11 mouse cellular contexts compared by ENCODE assay signal in genomic region chr17:56065715-56066114, GRCm38 (mm10). TPM values are rescaled to one million over a fixed set of nuclear protein-coding genes. Genes with fewer than 3 reads are reported as not detected.
DNase-seq lines count a peak whose midpoint lies in the region; ATAC-seq and TF ChIP-seq lines count a peak whose summit lies in the region.
"Not testable (repeated sequence)": the region's sequence is repeated elsewhere in the genome, so short reads cannot be mapped to it uniquely, and the experiment has no call there.
"Had no signal": no experiment of that assay in that cellular context is flagged by ENCODE, and none has a peak within 500 bp of the region (broad histone marks: within the 10 kb centered on the region; RNA-seq: fewer than 3 reads in every experiment).

No protein-coding gene starts in this region.

- peak; percentile 22 for TF ChIP-seq CTCF in heart, adult 2 months (IDR thresholded peaks at IDR 0.05)
- peak; percentile 32; the same call in 1 of the 2 replicates for TF ChIP-seq CTCF in intestine, postnatal 0 days (IDR thresholded peaks at IDR 0.05; ENCODE audit: low read depth)
- peak; percentile 20; the same call in 1 of the 2 replicates for TF ChIP-seq CTCF in left cerebral cortex, adult 2 months (IDR thresholded peaks at IDR 0.05)
- TF ChIP-seq CTCF in lung, embryonic 14.5 days (IDR thresholded peaks at IDR 0.05; ENCODE audit: low read depth) = 0 out of 2 replicates have a peak, but pooled peaks have one; percentile 15

- WGBS in heart, adult 2 months = 82% methylated on average over 6 of the region's 6 CpGs
- 82% methylated on average over 6 of the region's 6 CpGs for WGBS in intestine, postnatal 0 days
- WGBS in lung, embryonic 14.5 days = 78% methylated on average over 6 of the region's 6 CpGs
- 79% methylated on average over 6 of the region's 6 CpGs for WGBS in neural tube, embryonic 13.5 days

- not testable (repeated sequence) for H3K27ac ChIP-seq in ES-E14 (ENCODE audit: insufficient read depth, low read depth, low read length, poor library complexity, severe bottlenecking); heart, adult 2 months; intestine, postnatal 0 days (ENCODE audit: low read depth, low read length); left cerebral cortex, adult 2 months; lung, embryonic 14.5 days (ENCODE audit: low read depth); neural tube, embryonic 13.5 days (replicated peaks)

- DNase-seq in A20 (ENCODE audit: low read depth, low spot score) (peak; percentile 14), ZHBTc4 (ENCODE audit: low read depth, low spot score) (peak; percentile 38)
- DNase-seq in ES-E14 (ENCODE audit: low read depth, low spot score); heart, adult 2 months; left cerebral cortex, adult 2 months (ENCODE audit: extremely low spot score in 1 of 2, low spot score in 2 of 2); lung, embryonic 14.5 days: not testable (repeated sequence)

- in situ Hi-C loops in ES-E14 (cut with MboI; ENCODE audit: low sequenced_read_pairs in 2 of 2, unreplicated experiment in 2 of 2) = not testable (repeated sequence)

- not testable (repeated sequence) for ATAC-seq in intestine, postnatal 0 days; lung, embryonic 14.5 days (ENCODE audit: insufficient read depth)
- ATAC-seq in neural tube, embryonic 13.5 days (ENCODE audit: low read depth) = peak; percentile 9; the same call in 1 of the 2 replicates

- peaks cover 91% of the 10 kb centered on the region for H3K36me3 ChIP-seq in ES-E14 (ENCODE audit: control insufficient read depth, insufficient read depth, low read length, poor library complexity, severe bottlenecking)
- not testable (repeated sequence) for H3K36me3 ChIP-seq in heart, adult 2 months (ENCODE audit: control insufficient read depth, insufficient read depth, low read length)
- H3K36me3 ChIP-seq in intestine, postnatal 0 days (ENCODE audit: control insufficient read depth, insufficient read depth) = peaks cover 93% of the 10 kb centered on the region
- H3K36me3 ChIP-seq in lung, embryonic 14.5 days (ENCODE audit: insufficient read depth) = peaks cover 99% of the 10 kb centered on the region
- H3K36me3 ChIP-seq in neural tube, embryonic 13.5 days = peaks cover 96% of the 10 kb centered on the region

- H3K9me3 ChIP-seq in ES-E14 (ENCODE audit: control insufficient read depth, insufficient read depth, low read depth, low read length); intestine, postnatal 0 days (ENCODE audit: control insufficient read depth); lung, embryonic 14.5 days (ENCODE audit: low read depth, low read length); neural tube, embryonic 13.5 days: not testable (repeated sequence)

- H3K79me2 ChIP-seq in heart, adult 2 months (replicated peaks; ENCODE audit: control insufficient read depth, insufficient read depth, low read length) = not testable (repeated sequence)

- TF ChIP-seq EP300 in heart, adult 2 months (IDR thresholded peaks at IDR 0.05; ENCODE audit: insufficient read depth, low read depth, low read length) = not testable (repeated sequence)

- intact Hi-C loops in heart, adult 2 months (cut with DNase I); left cerebral cortex, adult 2 months (cut with DNase I): not testable (repeated sequence)

- TF ChIP-seq POLR2A in heart, adult 2 months (IDR thresholded peaks at IDR 0.05; ENCODE audit: insufficient read depth, low read depth, low read length) = not testable (repeated sequence)

- H3K4me1 ChIP-seq in ES-E14 (ENCODE audit: control insufficient read depth in 2 of 2, insufficient read depth in 2 of 2, low read length in 2 of 2, poor library complexity in 1 of 2); heart, adult 2 months (ENCODE audit: control insufficient read depth, insufficient read depth, low read length); intestine, postnatal 0 days (replicated peaks; ENCODE audit: control insufficient read depth, insufficient read depth, low read length); lung, embryonic 14.5 days (ENCODE audit: insufficient read depth); neural tube, embryonic 13.5 days (replicated peaks): not testable (repeated sequence)

- not testable (repeated sequence) for H3K27me3 ChIP-seq in heart, adult 2 months (ENCODE audit: control insufficient read depth, insufficient read depth, low read length); intestine, postnatal 0 days (replicated peaks; ENCODE audit: control insufficient read depth, insufficient read depth, low read length); lung, embryonic 14.5 days (ENCODE audit: insufficient read depth, low read length); neural tube, embryonic 13.5 days

- not testable (repeated sequence) for H3K4me2 ChIP-seq in intestine, postnatal 0 days (replicated peaks; ENCODE audit: low read depth); lung, embryonic 14.5 days; neural tube, embryonic 13.5 days

- H3K9ac ChIP-seq in ES-E14 (ENCODE audit: insufficient read depth, low read depth, low read length, poor library complexity, severe bottlenecking); heart, adult 2 months (ENCODE audit: low read depth, low read length); intestine, postnatal 0 days (ENCODE audit: low read depth, low read length); lung, embryonic 14.5 days; neural tube, embryonic 13.5 days: not testable (repeated sequence)

- H3K4me3 ChIP-seq in ES-E14 (ENCODE audit: insufficient read depth in 1 of 2, low read depth in 1 of 2, low read length in 2 of 2, poor library complexity in 1 of 2, severe bottlenecking in 1 of 2); heart, adult 2 months; intestine, postnatal 0 days (ENCODE audit: low read depth, low read length); left cerebral cortex, adult 2 months; lung, embryonic 14.5 days (ENCODE audit: low read depth, low read length); neural tube, embryonic 13.5 days: not testable (repeated sequence)

TF ChIP-seq in ES-E14, 5 proteins besides CTCF, POLR2A, EP300 and RAD21:
- peak; percentile 36; the same call in 1 of the 2 replicates for TF ChIP-seq ZNF384 (IDR thresholded peaks at IDR 0.05; ENCODE audit: low read depth, low read length)

RNA-seq across cellular contexts. Expression of gene Ubxn6, which starts 9.1 kb away (rescaled TPM):
- 34.8 and 38.8 TPM in 2 replicates for total RNA-seq in ES-E14 (2012; rRNA removed)
- 10 to 100 TPM; 47.6 to 53.5 TPM for total RNA-seq in heart, adult 2 months (2021)
- polyA plus RNA-seq in heart, adult 2 months (2012; rRNA removed) = 64.4 and 79.3 TPM in 2 replicates
- polyA plus RNA-seq in intestine, postnatal 0 days (2015; fragmentation: Nextera tagmentation; extraction: Ambion mirVana) = 42.5 and 47.7 TPM in 2 replicates
- total RNA-seq in left cerebral cortex, adult 2 months (2021) = 10 to 100 TPM; 91.2 to 98.3 TPM
- 30.5 and 31.3 TPM in 2 replicates for polyA plus RNA-seq in lung, embryonic 14.5 days (2014; fragmentation: Nextera tagmentation; extraction: Ambion mirVana)
- polyA plus RNA-seq in neural tube, embryonic 13.5 days (2015; fragmentation: Nextera tagmentation; extraction: Ambion mirVana) = 79.6 and 91.4 TPM in 2 replicates

RNA-seq across cellular contexts. Expression of gene Hdgfl2, which starts 13.7 kb away (rescaled TPM):
- total RNA-seq in ES-E14 (2012; rRNA removed) = 165 and 204 TPM in 2 replicates
- total RNA-seq in heart, adult 2 months (2021) = 10 to 100 TPM; 32.5 to 35.0 TPM
- 30.2 and 31.5 TPM in 2 replicates for polyA plus RNA-seq in heart, adult 2 months (2012; rRNA removed)
- 25.9 and 33.6 TPM in 2 replicates for polyA plus RNA-seq in intestine, postnatal 0 days (2015; fragmentation: Nextera tagmentation; extraction: Ambion mirVana)
- 100 to 1,000 TPM; 102 to 109 TPM for total RNA-seq in left cerebral cortex, adult 2 months (2021)
- 96.2 and 111 TPM in 2 replicates for polyA plus RNA-seq in lung, embryonic 14.5 days (2014; fragmentation: Nextera tagmentation; extraction: Ambion mirVana)
- 140 and 150 TPM in 2 replicates for polyA plus RNA-seq in neural tube, embryonic 13.5 days (2015; fragmentation: Nextera tagmentation; extraction: Ambion mirVana)

RNA-seq across cellular contexts. Expression of gene Chaf1a, which starts 25.5 kb away (rescaled TPM):
- 48.3 and 57.9 TPM in 2 replicates for total RNA-seq in ES-E14 (2012; rRNA removed)
- 1 to 10 TPM in 1 of 2 experiments, under 1 TPM in 1; 0.99 to 1.3 TPM for total RNA-seq in heart, adult 2 months (2021)
- polyA plus RNA-seq in heart, adult 2 months (2012; rRNA removed) = 0.45 and 0.67 TPM in 2 replicates
- polyA plus RNA-seq in intestine, postnatal 0 days (2015; fragmentation: Nextera tagmentation; extraction: Ambion mirVana) = 4.8 and 5.2 TPM in 2 replicates
- total RNA-seq in left cerebral cortex, adult 2 months (2021) = 1 to 10 TPM; 1.6 to 2.0 TPM
- polyA plus RNA-seq in lung, embryonic 14.5 days (2014; fragmentation: Nextera tagmentation; extraction: Ambion mirVana) = 28.0 and 30.4 TPM in 2 replicates
- polyA plus RNA-seq in neural tube, embryonic 13.5 days (2015; fragmentation: Nextera tagmentation; extraction: Ambion mirVana) = 6.3 and 8.0 TPM in 2 replicates

RNA-seq across cellular contexts. Expression of gene Sh3gl1, which starts 29.3 kb away (rescaled TPM):
- 67.7 and 73.8 TPM in 2 replicates for total RNA-seq in ES-E14 (2012; rRNA removed)
- total RNA-seq in heart, adult 2 months (2021) = 10 to 100 TPM; 13.6 to 14.3 TPM
- polyA plus RNA-seq in heart, adult 2 months (2012; rRNA removed) = 26.4 and 27.4 TPM in 2 replicates
- polyA plus RNA-seq in intestine, postnatal 0 days (2015; fragmentation: Nextera tagmentation; extraction: Ambion mirVana) = 92.3 and 97.0 TPM in 2 replicates
- total RNA-seq in left cerebral cortex, adult 2 months (2021) = 10 to 100 TPM; 38.9 to 43.2 TPM
- 154 and 160 TPM in 2 replicates for polyA plus RNA-seq in lung, embryonic 14.5 days (2014; fragmentation: Nextera tagmentation; extraction: Ambion mirVana)
- polyA plus RNA-seq in neural tube, embryonic 13.5 days (2015; fragmentation: Nextera tagmentation; extraction: Ambion mirVana) = 112 and 114 TPM in 2 replicates

RNA-seq across cellular contexts. Expression of gene Plin4, which starts 43.9 kb away (rescaled TPM):
- total RNA-seq in ES-E14 (2012; rRNA removed) = 0.31 and 0.69 TPM in 2 replicates
- total RNA-seq in heart, adult 2 months (2021) = 100 to 1,000 TPM; 151 to 170 TPM
- 114 and 167 TPM in 2 replicates for polyA plus RNA-seq in heart, adult 2 months (2012; rRNA removed)
- 0.30 and 0.31 TPM in 2 replicates for polyA plus RNA-seq in intestine, postnatal 0 days (2015; fragmentation: Nextera tagmentation; extraction: Ambion mirVana)
- 1 to 10 TPM; 5.0 to 7.4 TPM for total RNA-seq in left cerebral cortex, adult 2 months (2021)
- 0.12 and 0.28 TPM in 2 replicates for polyA plus RNA-seq in lung, embryonic 14.5 days (2014; fragmentation: Nextera tagmentation; extraction: Ambion mirVana)
- 0.03 and 0.11 TPM in 2 replicates for polyA plus RNA-seq in neural tube, embryonic 13.5 days (2015; fragmentation: Nextera tagmentation; extraction: Ambion mirVana)
- polyA plus RNA-seq: CD4-positive, CD25-positive, alpha-beta regulatory T cell, adult 4 months; embryonic facial prominence, embryonic 11.5 days; G1E had no signal
